Mouse (Mus musculus) adrenal gland (tissue): ENCODE results near the gene Slc22a12.

Experiments
- intact Hi-C: fragments of 180-260 bp; cut with DNase I; formaldehyde crosslinking; loops from one replicate; pipeline ENCODE4 v1.15.1; 2025

Gene Slc22a12

GRCm38 (mm10) chr19:6541521-6541920 lies 1.3 kb downstream of the Slc22a12 start:
- intact Hi-C loops = no loop called here

- intact Hi-C loops = no loop called here
Measured at GRCm38 (mm10) chr19:6540191-6540590, 2.6 kb downstream of the Slc22a12 start.

GRCm38 (mm10) chr19:6539592-6539991 lies 3.2 kb downstream of the Slc22a12 start:
- intact Hi-C loops = no loop called here

- intact Hi-C loops = no loop called here
Measured at GRCm38 (mm10) chr19:6538546-6538945, 4.3 kb downstream of the Slc22a12 start.

GRCm38 (mm10) chr19:6537526-6537925 lies 5.3 kb downstream of the Slc22a12 start:
- intact Hi-C loops = no loop called here

GRCm38 (mm10) chr19:6536696-6537095 lies 6.1 kb downstream of the Slc22a12 start:
- intact Hi-C loops = no loop called here

- intact Hi-C loops = no loop called here
Measured at GRCm38 (mm10) chr19:6536201-6536600, 6.6 kb downstream of the Slc22a12 start.

- intact Hi-C loops = no loop called here
Measured at GRCm38 (mm10) chr19:6534118-6534415, 8.8 kb downstream of the Slc22a12 start.

- intact Hi-C loops = no loop called here
Measured at GRCm38 (mm10) chr19:6533290-6534117, 9.3 kb downstream of the Slc22a12 start.

GRCm38 (mm10) chr19:6532656-6533055 lies 10.2 kb downstream of the Slc22a12 start:
- intact Hi-C loops = no loop called here

GRCm38 (mm10) chr19:6531832-6532471 lies 10.9 kb downstream of the Slc22a12 start:
- intact Hi-C loops = no loop called here

- intact Hi-C loops = no loop called here
Measured at GRCm38 (mm10) chr19:6531011-6531631, 11.7 kb downstream of the Slc22a12 start.

- intact Hi-C loops = no loop called here
Measured at GRCm38 (mm10) chr19:6530359-6530758, 12.5 kb downstream of the Slc22a12 start.

- intact Hi-C loops = no loop called here
Measured at GRCm38 (mm10) chr19:6529265-6529985, 13.4 kb downstream of the Slc22a12 start.

GRCm38 (mm10) chr19:6527839-6528531 lies 14.8 kb downstream of the Slc22a12 start:
- intact Hi-C loops = no loop called here

- intact Hi-C loops = no loop called here
Measured at GRCm38 (mm10) chr19:6527439-6527838, 15.4 kb downstream of the Slc22a12 start.

GRCm38 (mm10) chr19:6526010-6526409 lies 16.8 kb downstream of the Slc22a12 start:
- intact Hi-C loops = no loop called here

GRCm38 (mm10) chr19:6525023-6525422 lies 17.8 kb downstream of the Slc22a12 start:
- intact Hi-C loops = no loop called here

- intact Hi-C loops = no loop called here
Measured at GRCm38 (mm10) chr19:6522289-6522688, 20.5 kb downstream of the Slc22a12 start.

GRCm38 (mm10) chr19:6521630-6522029 lies 21.2 kb downstream of the Slc22a12 start:
- intact Hi-C loops = no loop called here

- intact Hi-C loops = no loop called here
Measured at GRCm38 (mm10) chr19:6519483-6519882, 23.3 kb downstream of the Slc22a12 start.
